ENCODE assay signal across 9 mouse cellular contexts in the genomic region with DNA sequence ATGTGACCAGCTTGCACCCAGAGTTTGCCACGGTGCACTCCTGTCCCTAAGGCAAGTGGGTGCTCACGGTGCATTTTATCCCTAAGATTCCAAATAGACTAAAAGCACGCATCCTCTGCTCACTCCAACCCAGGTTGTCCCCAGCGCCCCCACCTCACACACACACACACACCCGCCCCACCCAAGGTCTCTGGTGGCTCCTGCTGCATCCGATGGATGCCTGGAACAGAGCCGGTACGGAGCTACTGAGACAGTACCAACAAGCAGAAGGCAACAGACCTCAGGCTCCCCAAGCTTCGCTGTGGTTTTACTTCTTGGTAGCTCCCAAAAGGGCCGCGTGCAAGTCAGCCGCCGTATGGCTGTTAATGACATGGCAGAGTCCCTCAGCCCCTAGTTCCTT. TPM values are rescaled to one million over a fixed set of nuclear protein-coding genes. Genes with fewer than 3 reads are reported as not detected.
DNase-seq lines count a peak whose midpoint lies in the region; ATAC-seq and TF ChIP-seq lines count a peak whose summit lies in the region.
"Had no signal": no experiment of that assay in that cellular context is flagged by ENCODE, and none has a peak within 500 bp of the region (broad histone marks: within the 10 kb centered on the region; RNA-seq: fewer than 3 reads in every experiment).

No protein-coding gene starts in this region.

- no peak for TF ChIP-seq CTCF in midbrain, postnatal 0 days (IDR thresholded peaks at IDR 0.05)

- peaks cover 22% of the 10 kb centered on the region for H3K4me1 ChIP-seq in kidney, embryonic 14.5 days (ENCODE audit: control insufficient read depth, insufficient read depth, low read length)
- H3K4me1 ChIP-seq in forebrain, embryonic 11.5 days (replicated peaks; ENCODE audit: control insufficient read depth, insufficient read depth, low read length) = 0 out of 2 replicates have a peak, but pooled peaks cover 2% of the 10 kb centered on the region
- peaks cover 15% of the 10 kb centered on the region; the same call in 1 of the 2 replicates for H3K4me1 ChIP-seq in intestine, embryonic 16.5 days (ENCODE audit: control insufficient read depth, insufficient read depth, low read length)
- peaks cover 4% of the 10 kb centered on the region; the same call in 1 of the 2 replicates for H3K4me1 ChIP-seq in midbrain, postnatal 0 days (ENCODE audit: insufficient read depth, low read length)

- no peaks in the 10 kb centered on the region; the same call in 1 of the 2 replicates for H3K27me3 ChIP-seq in kidney, embryonic 14.5 days (ENCODE audit: control insufficient read depth, insufficient read depth, low read length)
- no peaks in the 10 kb centered on the region for H3K27me3 ChIP-seq in forebrain, embryonic 11.5 days (ENCODE audit: control insufficient read depth, insufficient read depth, low read length)
- H3K27me3 ChIP-seq in intestine, embryonic 16.5 days (replicated peaks; ENCODE audit: control insufficient read depth, insufficient read depth, low read length) = no peaks in the 10 kb centered on the region; the same call in 1 of the 2 replicates
- H3K27me3 ChIP-seq in midbrain, postnatal 0 days (ENCODE audit: insufficient read depth, low read length) = no peaks in the 10 kb centered on the region; the same call in 1 of the 2 replicates

- H3K9me3 ChIP-seq in kidney, embryonic 14.5 days (ENCODE audit: control insufficient read depth, low read length) = no peaks in the 10 kb centered on the region
- no peaks in the 10 kb centered on the region for H3K9me3 ChIP-seq in forebrain, embryonic 11.5 days (ENCODE audit: control insufficient read depth, low read length)
- no peaks in the 10 kb centered on the region for H3K9me3 ChIP-seq in intestine, embryonic 16.5 days (ENCODE audit: control insufficient read depth, low read length)
- H3K9me3 ChIP-seq in midbrain, postnatal 0 days (ENCODE audit: low read length) = no peaks in the 10 kb centered on the region

- peak overlapping the region; percentile 37 for H3K4me3 ChIP-seq in kidney, embryonic 14.5 days (ENCODE audit: low read length)
- H3K4me3 ChIP-seq in forebrain, embryonic 11.5 days (ENCODE audit: low read depth, low read length) = peak overlapping the region; percentile 13
- peak overlapping the region; percentile 37 for H3K4me3 ChIP-seq in intestine, embryonic 16.5 days (ENCODE audit: low read length)
- peak overlapping the region; percentile 19; the same call in 1 of the 2 replicates for H3K4me3 ChIP-seq in midbrain, postnatal 0 days (ENCODE audit: low read depth, low read length)

- peaks cover 14% of the 10 kb centered on the region; the same call in 1 of the 2 replicates for H3K36me3 ChIP-seq in kidney, embryonic 14.5 days (ENCODE audit: control insufficient read depth, insufficient read depth, low read length)
- no peaks in the 10 kb centered on the region; the same call in 1 of the 2 replicates for H3K36me3 ChIP-seq in forebrain, embryonic 11.5 days (ENCODE audit: control insufficient read depth, insufficient read depth, low read length)
- peaks cover 2% of the 10 kb centered on the region; the same call in 1 of the 2 replicates for H3K36me3 ChIP-seq in intestine, embryonic 16.5 days (ENCODE audit: control insufficient read depth, insufficient read depth, low read length)
- H3K36me3 ChIP-seq in midbrain, postnatal 0 days (ENCODE audit: insufficient read depth, low read length) = no peaks in the 10 kb centered on the region

- peak overlapping the region; percentile 42; the same call in 1 of the 2 replicates for H3K9ac ChIP-seq in kidney, embryonic 14.5 days (ENCODE audit: low read depth, low read length)
- no peak overlapping the region for H3K9ac ChIP-seq in forebrain, embryonic 11.5 days (ENCODE audit: low read length)
- H3K9ac ChIP-seq in intestine, embryonic 16.5 days (ENCODE audit: low read depth, low read length) = peak overlapping the region; percentile 47
- H3K9ac ChIP-seq in midbrain, postnatal 0 days (replicated peaks; ENCODE audit: low read length, poor library complexity, severe bottlenecking) = no peak overlapping the region

- no peak overlapping the region for H3K27ac ChIP-seq in kidney, embryonic 14.5 days (ENCODE audit: low read depth, low read length)
- H3K27ac ChIP-seq in forebrain, embryonic 11.5 days (ENCODE audit: low read depth, low read length) = no peak overlapping the region
- H3K27ac ChIP-seq in intestine, embryonic 16.5 days (ENCODE audit: low read length) = no peak overlapping the region
- H3K27ac ChIP-seq in midbrain, postnatal 0 days (ENCODE audit: low read depth, low read length) = no peak overlapping the region

- WGBS in kidney, embryonic 14.5 days = 11% methylated on average over 13 of the region's 13 CpGs
- 19% methylated on average over 13 of the region's 13 CpGs for WGBS in forebrain, embryonic 11.5 days
- 16% methylated on average over 13 of the region's 13 CpGs for WGBS in intestine, embryonic 16.5 days
- WGBS in midbrain, postnatal 0 days = 22% methylated on average over 13 of the region's 13 CpGs

- ATAC-seq in kidney, embryonic 14.5 days (ENCODE audit: low FRiP score, low TSS enrichment) = 0 out of 2 replicates have a peak, but pooled peaks have one; percentile 10
- ATAC-seq in forebrain, embryonic 11.5 days (replicated peaks; ENCODE audit: low FRiP score) = no peak
- peak; percentile 43 for ATAC-seq in intestine, embryonic 16.5 days
- no peak; the same call in 1 of the 2 replicates for ATAC-seq in midbrain, postnatal 0 days (ENCODE audit: low FRiP score)

- peak overlapping the region; percentile 58 for H3K4me2 ChIP-seq in kidney, embryonic 14.5 days (replicated peaks; ENCODE audit: low read depth, low read length)
- peak overlapping the region; percentile 31; the same call in 1 of the 2 replicates for H3K4me2 ChIP-seq in forebrain, embryonic 11.5 days (ENCODE audit: low read depth, low read length, severe bottlenecking)
- H3K4me2 ChIP-seq in intestine, embryonic 16.5 days (ENCODE audit: low read depth, low read length) = peak overlapping the region; percentile 49
- H3K4me2 ChIP-seq in midbrain, postnatal 0 days (ENCODE audit: low read depth, low read length, poor library complexity, severe bottlenecking) = peak overlapping the region; percentile 21

- no peak for DNase-seq in kidney, adult 9 months
- no peak for DNase-seq in forebrain, embryonic 11.5 days (ENCODE audit: low spot score)
- DNase-seq in midbrain, postnatal 0 days (ENCODE audit: low spot score) = no peak
- no peak for DNase-seq in cerebellum, adult 11 months
- DNase-seq in layer of hippocampus, adult 11-12 months (ENCODE audit: low spot score) = no peak
- DNase-seq in embryo, embryonic 10.5 days (ENCODE audit: low spot score) = no peak

RNA-seq across cellular contexts. Expression of a gene that starts 0.4 kb away (rescaled TPM):
- 7.2 and 7.4 TPM in 2 replicates for polyA plus RNA-seq in kidney, embryonic 14.5 days (2014; fragmentation: Nextera tagmentation; extraction: Ambion mirVana)
- 1.5 and 2.8 TPM in 2 replicates for polyA plus RNA-seq in forebrain, embryonic 11.5 days (2014; fragmentation: Nextera tagmentation; extraction: Ambion mirVana)
- 1.7 and 1.9 TPM in 2 replicates for polyA plus RNA-seq in intestine, embryonic 16.5 days (2015; fragmentation: Nextera tagmentation; extraction: Ambion mirVana)
- 4.9 and 7.9 TPM in 2 replicates for total RNA-seq in midbrain, postnatal 0 days (2014; rRNA removed)
- polyA plus RNA-seq in midbrain, postnatal 0 days (2015; fragmentation: Nextera tagmentation; extraction: Ambion mirVana) = 2.2 and 2.4 TPM in 2 replicates
- total RNA-seq: MEL had no signal

RNA-seq across cellular contexts. Expression of a gene that starts 18.5 kb away (rescaled TPM):
- polyA plus RNA-seq in kidney, embryonic 14.5 days (2014; fragmentation: Nextera tagmentation; extraction: Ambion mirVana) = 194 and 243 TPM in 2 replicates
- polyA plus RNA-seq in forebrain, embryonic 11.5 days (2014; fragmentation: Nextera tagmentation; extraction: Ambion mirVana) = 65.1 and 78.7 TPM in 2 replicates
- polyA plus RNA-seq in intestine, embryonic 16.5 days (2015; fragmentation: Nextera tagmentation; extraction: Ambion mirVana) = 184 and 188 TPM in 2 replicates
- 239 and 278 TPM in 2 replicates for total RNA-seq in midbrain, postnatal 0 days (2014; rRNA removed)
- polyA plus RNA-seq in midbrain, postnatal 0 days (2015; fragmentation: Nextera tagmentation; extraction: Ambion mirVana) = 268 and 317 TPM in 2 replicates

Comparison
In these comparisons a context has a peak if more than half of its experiments do, and no peak if none do; other contexts are left out.
1. ATAC-seq: peak in kidney, embryonic 14.5 days (single experiment) and intestine, embryonic 16.5 days (single experiment); none in forebrain, embryonic 11.5 days (single experiment) and midbrain, postnatal 0 days (single experiment).
2. H3K9ac ChIP-seq: peak in kidney, embryonic 14.5 days (single experiment) and intestine, embryonic 16.5 days (single experiment); none in forebrain, embryonic 11.5 days (single experiment) and midbrain, postnatal 0 days (single experiment).
3. Peak in every context shown above with its lines, with median percentiles within 50 percentile points of each other: H3K4me2 ChIP-seq and H3K4me3 ChIP-seq.